Mouse (Mus musculus): ENCODE data around the gene Prpf38b. TPM values are rescaled to one million over a fixed set of nuclear protein-coding genes. Genes with fewer than 3 reads are reported as not detected.

Prpf38b gene
- polyA plus RNA-seq (2017; shearing (Covaris generic)), result 206 TPM

DNA sequence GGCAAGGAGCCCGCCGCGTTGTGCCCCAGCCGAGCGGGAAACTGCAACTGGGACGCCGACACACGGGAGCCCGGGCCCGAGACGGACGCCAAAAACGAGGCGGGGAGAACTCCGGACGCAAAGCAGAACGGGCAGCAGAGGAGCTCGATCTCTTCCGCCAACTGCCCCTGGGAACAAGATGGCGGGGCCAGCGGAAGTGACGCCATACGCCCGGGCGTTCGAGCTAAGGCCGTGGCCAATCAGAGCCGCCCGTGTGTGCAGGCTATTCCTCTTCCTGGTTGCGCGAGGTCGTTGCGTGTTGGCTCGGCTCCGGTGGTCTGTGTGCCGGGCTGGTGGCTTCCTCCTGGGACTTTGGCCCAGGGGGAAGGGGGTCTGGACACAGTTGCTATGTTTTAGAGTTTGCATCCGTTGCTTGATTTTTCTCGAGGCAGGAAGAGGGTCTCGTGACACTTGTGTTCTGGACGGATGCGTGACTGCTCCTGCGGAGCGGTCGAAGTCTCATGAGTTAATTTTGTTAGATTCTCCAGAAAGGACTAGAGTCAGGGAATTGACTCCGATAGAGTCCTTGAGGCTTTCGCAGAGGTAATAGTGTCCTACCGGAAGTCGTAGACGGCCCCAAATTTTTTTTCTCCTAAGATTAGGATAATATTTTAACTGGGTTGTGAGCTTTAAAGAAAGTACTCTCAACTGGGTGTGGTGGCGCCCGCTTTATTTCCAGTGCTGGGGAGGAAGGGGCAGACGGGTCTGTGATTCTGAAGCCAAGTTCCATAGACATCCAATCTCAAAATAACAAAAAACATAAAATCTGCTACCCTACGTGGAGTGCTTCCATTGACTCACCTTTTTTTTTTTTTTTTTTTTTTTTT lies at the start of gene Prpf38b:
Gene Prpf38b, minus strand, starts transcription at position 180 of the 866 bp plus-strand sequence.

DNA sequence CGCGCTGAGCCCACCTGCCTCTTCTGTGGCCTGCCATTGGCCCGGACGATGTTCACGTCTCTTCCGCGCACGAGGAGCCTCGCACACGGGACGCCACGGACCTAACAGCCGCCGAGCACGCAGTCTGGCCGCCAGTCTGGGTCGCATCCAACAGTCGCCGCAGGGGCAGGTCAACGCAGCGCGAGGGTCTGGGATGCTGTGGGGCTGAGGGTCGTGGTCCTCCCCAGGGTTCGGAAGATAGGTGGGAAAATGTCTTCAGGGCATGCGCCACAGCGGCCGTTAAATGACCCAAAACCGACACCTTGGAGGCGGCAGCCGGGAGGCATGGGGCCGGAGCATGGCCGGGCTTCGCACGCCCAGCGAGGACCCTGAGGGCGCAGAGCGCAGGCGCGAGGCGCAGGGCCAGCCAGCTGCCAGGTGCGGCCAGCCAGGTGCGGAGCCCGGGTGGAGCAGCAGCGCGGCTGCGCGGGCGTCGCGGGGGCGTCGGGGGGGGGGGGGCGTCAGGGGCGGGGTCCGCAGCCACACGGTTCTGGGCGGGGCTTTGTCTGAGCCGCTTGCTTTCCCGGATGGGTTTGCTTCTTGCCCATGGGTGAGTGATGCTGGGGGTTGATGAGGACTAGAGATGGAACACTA lies 28.6 kb upstream of the Prpf38b start, which contains the start of gene Gm9857:
Gene Gm9857, minus strand, starts transcription at position 445 of the 633 bp plus-strand sequence.

DNA sequence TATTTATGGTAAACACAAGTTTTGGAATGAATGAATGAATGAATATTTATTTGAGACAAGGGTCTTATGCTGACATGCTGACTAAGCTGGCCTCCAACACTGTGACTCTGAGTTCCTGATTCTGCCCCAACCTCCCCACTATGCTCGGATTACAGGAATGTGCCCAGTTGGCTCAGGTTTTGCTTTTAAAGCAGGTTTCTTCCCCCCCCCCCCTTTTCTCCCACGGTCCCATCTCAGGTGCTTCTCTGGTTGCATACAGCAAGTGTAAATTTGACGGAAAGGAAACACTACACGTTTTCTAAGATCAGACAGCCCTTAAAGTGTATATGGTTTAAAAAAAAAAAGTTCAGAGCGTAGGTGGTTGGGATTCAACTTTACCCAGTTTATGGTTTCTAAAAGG lies 28.0 kb upstream of the Prpf38b start, which contains the start of gene Henmt1:
Gene Henmt1, plus strand, starts transcription at position 301 of the 400 bp plus-strand sequence.

DNA sequence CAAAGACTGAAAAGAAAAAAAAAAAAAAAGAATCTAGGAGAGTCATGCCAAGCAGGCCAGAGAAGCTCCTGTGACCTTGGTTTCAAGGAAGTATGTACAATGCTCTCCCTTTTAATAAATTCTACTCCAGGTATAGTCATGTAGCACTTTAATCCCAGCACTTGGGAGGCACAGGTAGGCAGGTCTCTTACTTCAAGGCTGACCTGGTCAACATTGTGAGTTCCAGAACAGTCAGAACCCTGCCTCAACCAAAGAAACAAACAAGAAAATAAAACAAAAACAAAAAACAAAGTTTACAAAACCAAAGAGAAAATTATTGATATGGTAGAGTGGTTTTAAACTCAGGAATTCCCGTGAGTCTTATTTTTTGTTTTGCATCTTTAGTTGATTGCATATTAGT lies 21.6 kb downstream of the Prpf38b start, which contains the start of gene Fndc7:
Gene Fndc7, minus strand, starts transcription at position 101 of the 400 bp plus-strand sequence.

Other genes starting within 250 kb of the Prpf38b start
- 6.7 TPM for gene Gpsm2, start 189.4 kb downstream of the Prpf38b start, polyA plus RNA-seq (2017; shearing (Covaris generic))
- 0.04 TPM for gene Aknad1, start 172.1 kb downstream of the Prpf38b start, polyA plus RNA-seq (2017; shearing (Covaris generic))
- gene Stxbp3, start 71.2 kb downstream of the Prpf38b start, polyA plus RNA-seq (2017; shearing (Covaris generic)), result 59.5 TPM
- 0.26 TPM for gene Fndc7, start 21.7 kb downstream of the Prpf38b start, polyA plus RNA-seq (2017; shearing (Covaris generic))
- 1.7 TPM for gene Henmt1, start 28.1 kb upstream of the Prpf38b start, polyA plus RNA-seq (2017; shearing (Covaris generic))
- gene Gm9857, start 28.7 kb upstream of the Prpf38b start, polyA plus RNA-seq (2017; shearing (Covaris generic)), result not detected
- 8.3 TPM for gene Fam102b, start 115.9 kb upstream of the Prpf38b start, polyA plus RNA-seq (2017; shearing (Covaris generic))
- gene Slc25a54, start 168.7 kb upstream of the Prpf38b start, polyA plus RNA-seq (2017; shearing (Covaris generic)), result not detected
- 19.3 TPM for gene Slc25a24, start 211.4 kb upstream of the Prpf38b start, polyA plus RNA-seq (2017; shearing (Covaris generic))

All from CD4-positive, CD25-positive, alpha-beta regulatory T cell (primary cell).